Mouse (Mus musculus): ENCODE results near the gene Galr3.

DNA sequence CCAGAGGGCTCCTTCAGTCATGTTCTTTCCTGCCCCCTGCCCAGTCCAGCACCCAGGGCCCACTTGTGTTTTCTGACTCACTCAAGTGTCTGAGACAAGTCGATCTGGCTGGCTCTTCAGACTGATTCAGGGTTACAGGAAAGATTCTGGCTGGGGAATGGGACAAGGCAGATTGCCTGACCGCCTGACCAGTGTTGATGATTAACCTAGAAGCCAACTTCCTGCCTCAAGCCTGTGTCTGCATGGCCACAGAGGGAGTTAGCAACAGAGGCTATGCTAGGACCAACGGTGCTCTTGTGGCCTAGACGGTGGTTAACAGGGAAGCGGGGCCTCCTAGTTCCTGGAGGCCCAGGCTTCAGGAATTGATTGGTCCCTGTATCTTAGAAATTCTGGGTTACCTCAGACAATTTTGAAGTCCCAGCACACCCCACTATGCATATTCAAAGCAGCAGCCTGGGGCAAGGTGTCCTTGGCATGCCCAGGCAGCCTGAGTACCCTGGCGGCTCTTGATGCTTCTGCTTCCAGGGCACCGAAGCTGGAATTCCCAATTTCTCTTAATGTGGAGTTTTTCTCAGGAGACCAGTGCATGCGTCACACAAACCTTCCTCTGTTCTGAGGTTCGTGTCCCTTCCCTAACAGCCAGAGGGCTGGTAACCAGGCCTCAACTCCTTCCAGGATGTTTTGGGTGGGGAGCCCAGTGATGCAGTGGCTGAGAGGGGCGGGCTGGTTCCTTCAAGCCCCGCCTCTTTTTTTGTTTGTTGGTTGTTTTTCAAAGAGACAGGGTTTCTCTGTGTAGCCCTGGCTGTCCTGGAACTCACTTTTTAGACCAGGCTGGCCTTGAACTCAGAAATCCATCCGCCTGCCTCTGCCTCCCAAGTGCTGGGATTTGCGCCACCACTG is 10.0 kb downstream of the Galr3 start:
- TF ChIP-seq CTCF (IDR thresholded peaks at IDR 0.05; ENCODE audit: low read depth, low read length) (no peak), POLR2A (IDR thresholded peaks at IDR 0.05; ENCODE audit: insufficient read depth, low read length) (no peak)

Data from ES-Bruce4 (cell line).